Mouse (Mus musculus) megakaryocyte, adult 5-6 weeks (primary cell): ENCODE results near the gene Lrrc7. TPM values are rescaled to one million over a fixed set of nuclear protein-coding genes. Genes with fewer than 3 reads are reported as not detected.

Experiments
- ATAC-seq: 2 replicates; pipeline ENCODE4 v1.8.0; 2016; ENCODE audit warnings: mild to moderate bottlenecking, inconsistent platforms; ENCODE audit not compliant: poor library complexity, severe bottlenecking
- total RNA-seq, 2 experiments: library from RNA; stranded (forward) in 1 of 2; stranded (reverse) in 1 of 2; fragments of 153-499, 151-499 nt in 1 of 2; fragments of 221-1000, 200-1000 nt in 1 of 2; gene quantifications; 2 replicates each; pipeline versions ENCODE4 v1.2.3 to v1.2.4; 2015 to 2017

The Lrrc7 gene
- total RNA-seq, 2 experiments from 2014 or later = not detected

GRCm38 (mm10) chr3:158369169-158369568 lies 192.9 kb downstream of the Lrrc7 start:
- no peak for ATAC-seq

GRCm38 (mm10) chr3:158365801-158366200 lies 196.2 kb downstream of the Lrrc7 start:
- ATAC-seq = no peak

GRCm38 (mm10) chr3:158362091-158362490 lies 199.9 kb downstream of the Lrrc7 start:
- no peak for ATAC-seq

- no peak for ATAC-seq
Measured at GRCm38 (mm10) chr3:158356706-158357105, 205.3 kb downstream of the Lrrc7 start.

- ATAC-seq = no peak
Measured at GRCm38 (mm10) chr3:158356194-158356593, 205.8 kb downstream of the Lrrc7 start.

GRCm38 (mm10) chr3:158340808-158341207 lies 221.2 kb downstream of the Lrrc7 start:
- ATAC-seq = no peak

GRCm38 (mm10) chr3:158330085-158330484 lies 231.9 kb downstream of the Lrrc7 start:
- no peak for ATAC-seq

- no peak for ATAC-seq
Measured at GRCm38 (mm10) chr3:158310391-158310790, 251.6 kb downstream of the Lrrc7 start.

GRCm38 (mm10) chr3:158307415-158307814 lies 254.6 kb downstream of the Lrrc7 start:
- no peak for ATAC-seq

GRCm38 (mm10) chr3:158298732-158299131 lies 263.3 kb downstream of the Lrrc7 start:
- ATAC-seq = no peak

GRCm38 (mm10) chr3:158295041-158295440 lies 267.0 kb downstream of the Lrrc7 start:
- no peak for ATAC-seq

- no peak for ATAC-seq
Measured at GRCm38 (mm10) chr3:158284431-158284830, 277.6 kb downstream of the Lrrc7 start.

GRCm38 (mm10) chr3:158278631-158279030 lies 283.4 kb downstream of the Lrrc7 start:
- ATAC-seq = no peak

- ATAC-seq = no peak
Measured at GRCm38 (mm10) chr3:158272700-158273099, 289.3 kb downstream of the Lrrc7 start.

GRCm38 (mm10) chr3:158270887-158271286 lies 291.1 kb downstream of the Lrrc7 start:
- no peak for ATAC-seq

- no peak for ATAC-seq
Measured at GRCm38 (mm10) chr3:158252576-158252975, 309.4 kb downstream of the Lrrc7 start.

GRCm38 (mm10) chr3:158247672-158248071 lies 314.3 kb downstream of the Lrrc7 start:
- ATAC-seq = no peak

GRCm38 (mm10) chr3:158210657-158211056 lies 351.4 kb downstream of the Lrrc7 start:
- no peak for ATAC-seq

- no peak for ATAC-seq
Measured at GRCm38 (mm10) chr3:158210026-158210425, 352.0 kb downstream of the Lrrc7 start.

GRCm38 (mm10) chr3:158207840-158208239 lies 354.2 kb downstream of the Lrrc7 start:
- no peak for ATAC-seq

- no peak for ATAC-seq
Measured at GRCm38 (mm10) chr3:158202776-158203175, 359.2 kb downstream of the Lrrc7 start.

GRCm38 (mm10) chr3:158195426-158195825 lies 366.6 kb downstream of the Lrrc7 start:
- peak; percentile 57 for ATAC-seq

GRCm38 (mm10) chr3:158193229-158193628 lies 368.8 kb downstream of the Lrrc7 start:
- no peak for ATAC-seq
